7 mouse cellular contexts compared by ENCODE assay signal in genomic region chr15:31569325-31570022, GRCm38 (mm10). TPM values are rescaled to one million over a fixed set of nuclear protein-coding genes. Genes with fewer than 3 reads are reported as not detected.
DNase-seq lines count a peak whose midpoint lies in the region; ATAC-seq and TF ChIP-seq lines count a peak whose summit lies in the region.

No protein-coding gene starts in this region.

- H3K9ac ChIP-seq in intestine, embryonic 15.5 days, result no peak overlapping the region

- TF ChIP-seq CTCF in C2C12 (IDR thresholded peaks at IDR 0.05; ENCODE audit: control insufficient read depth, insufficient read depth, insufficient read length), result no peak

- H3K27me3 ChIP-seq in C2C12 (ENCODE audit: control insufficient read depth, insufficient read depth, insufficient read length), result no peaks in the 10 kb centered on the region
- no peaks in the 10 kb centered on the region for H3K27me3 ChIP-seq in intestine, embryonic 15.5 days (replicated peaks)

- no peaks in the 10 kb centered on the region for H3K36me3 ChIP-seq in C2C12 (ENCODE audit: control insufficient read depth, insufficient read depth)
- H3K36me3 ChIP-seq in intestine, embryonic 15.5 days, result no peaks in the 10 kb centered on the region

- peaks cover 11% of the 10 kb centered on the region for H3K4me1 ChIP-seq in intestine, embryonic 15.5 days (replicated peaks)

- peak overlapping the region; percentile 85 for H3K27ac ChIP-seq in intestine, embryonic 15.5 days

- no peak overlapping the region for H3ac ChIP-seq in C2C12 (ENCODE audit: control insufficient read depth, insufficient read length, low read depth)

- peak; percentile 43 for DNase-seq in 3134 (ENCODE audit: extremely low read depth, insufficient read length, low spot score)
- DNase-seq in lung, postnatal 10 days, result peak; percentile 32
- no peak for DNase-seq in frontal cortex, postnatal 10 days (ENCODE audit: low spot score in 2 of 2)
- no peak for DNase-seq in cerebellum, adult 9-11 months
- no peak for DNase-seq in frontal cortex, postnatal 36 days (ENCODE audit: low spot score in 2 of 2)

- no peaks in the 10 kb centered on the region for H3K9me3 ChIP-seq in intestine, embryonic 15.5 days

- no peaks in the 10 kb centered on the region for H3K79me2 ChIP-seq in C2C12 (ENCODE audit: control insufficient read depth, insufficient read depth)

- 55% methylated on average over 9 of the region's 9 CpGs for WGBS in intestine, embryonic 15.5 days

- H3K79me3 ChIP-seq in C2C12 (ENCODE audit: low read depth), result no peaks in the 10 kb centered on the region

- ATAC-seq in intestine, embryonic 15.5 days, result peak; percentile 85

- H3K4me3 ChIP-seq in C2C12 (ENCODE audit: insufficient read depth, poor library complexity, severe bottlenecking), result no peak overlapping the region
- H3K4me3 ChIP-seq in intestine, embryonic 15.5 days (replicated peaks), result 0 out of 2 replicates have a peak overlapping the region, but pooled peaks have one; percentile 1

- peak overlapping the region; percentile 48 for H3K4me2 ChIP-seq in intestine, embryonic 15.5 days (replicated peaks)

TF ChIP-seq in C2C12, 6 proteins besides CTCF, POLR2A, EP300 and RAD21:
- TF ChIP-seq USF1 (IDR thresholded peaks at IDR 0.05; ENCODE audit: low read depth) (no peak), MYOD1 (IDR thresholded peaks at IDR 0.05; ENCODE audit: control insufficient read depth, insufficient read length, low read depth) (peak; percentile 96), MYOG (IDR thresholded peaks at IDR 0.05; ENCODE audit: control insufficient read depth, extremely low read depth, insufficient read length) (no peak), CEBPB (IDR thresholded peaks at IDR 0.05; ENCODE audit: low read depth) (no peak), FOSL1 (IDR thresholded peaks at IDR 0.05; ENCODE audit: insufficient read depth, low read length, poor library complexity, severe bottlenecking) (no peak), MAX (IDR thresholded peaks at IDR 0.05) (peak; percentile 5)

RNA-seq across cellular contexts. Expression of gene Cmbl, which starts 4.3 kb away (rescaled TPM):
- polyA plus RNA-seq in C2C12 (2012; fragmentation: generic; extraction: Trizol), result 5.3 TPM
- 34.6 and 36.4 TPM in 2 replicates for polyA plus RNA-seq in intestine, embryonic 15.5 days (2015; fragmentation: Nextera tagmentation; extraction: Ambion mirVana)

RNA-seq across cellular contexts. Expression of gene Cct5, which starts 32.1 kb away (rescaled TPM):
- 619 TPM for polyA plus RNA-seq in C2C12 (2012; fragmentation: generic; extraction: Trizol)
- 480 and 508 TPM in 2 replicates for polyA plus RNA-seq in intestine, embryonic 15.5 days (2015; fragmentation: Nextera tagmentation; extraction: Ambion mirVana)

RNA-seq across cellular contexts. Expression of gene Fam173b, which starts 32.2 kb away (rescaled TPM):
- 34.0 TPM for polyA plus RNA-seq in C2C12 (2012; fragmentation: generic; extraction: Trizol)
- 15.2 and 16.6 TPM in 2 replicates for polyA plus RNA-seq in intestine, embryonic 15.5 days (2015; fragmentation: Nextera tagmentation; extraction: Ambion mirVana)

RNA-seq across cellular contexts. Expression of gene March6, which starts 38.6 kb away (rescaled TPM):
- polyA plus RNA-seq in C2C12 (2012; fragmentation: generic; extraction: Trizol), result 22.5 TPM
- polyA plus RNA-seq in intestine, embryonic 15.5 days (2015; fragmentation: Nextera tagmentation; extraction: Ambion mirVana), result 25.0 and 26.0 TPM in 2 replicates

Comparison
In these comparisons a context has a peak if more than half of its experiments do, and no peak if none do; other contexts are left out.
1. DNase-seq: peak in 3134 (single experiment) and lung, postnatal 10 days (single experiment); none in frontal cortex, postnatal 10 days (0 of 2), cerebellum, adult 9-11 months (single experiment) and frontal cortex, postnatal 36 days (0 of 2).